Mouse (Mus musculus): ENCODE data around the gene Gpx3. TPM values are rescaled to one million over a fixed set of nuclear protein-coding genes. Genes with fewer than 3 reads are reported as not detected.
"Not testable (repeated sequence)": the region's sequence is repeated elsewhere in the genome, so short reads cannot be mapped to it uniquely, and the experiment has no call there.

The Gpx3 gene
- polyA plus RNA-seq, 1 experiment: 70.0 TPM

DNA sequence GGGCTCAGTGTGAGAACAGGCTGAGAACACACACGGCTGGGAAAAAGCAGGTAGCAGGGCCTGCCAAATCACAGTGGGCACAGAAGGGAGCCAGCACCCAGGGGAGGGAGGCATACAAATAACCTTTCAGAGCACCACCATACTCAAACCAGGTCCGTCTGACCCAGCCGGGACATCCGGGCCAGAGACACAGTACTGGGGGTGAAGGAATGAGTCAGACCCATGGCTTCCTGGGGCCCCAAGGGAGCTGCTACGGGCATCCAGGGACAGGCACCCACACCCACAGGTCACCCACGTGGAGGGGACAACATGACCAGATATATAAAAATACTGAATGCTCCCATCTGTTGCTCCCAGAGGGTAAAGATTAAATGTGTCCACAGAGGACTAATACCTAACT is 50.4 kb downstream of the Gpx3 start:
- Histone ChIP-seq H3K27me3 (ENCODE audit: control insufficient read depth, insufficient read depth, low read length) (no peaks in the 10 kb centered on the region), H3K4me1 (ENCODE audit: control insufficient read depth, insufficient read depth, insufficient read length) (peaks cover 25% of the 10 kb centered on the region; the same call in 1 of the 2 replicates), H3K36me3 (ENCODE audit: control insufficient read depth, insufficient read depth, low read length) (0 out of 2 replicates have a peak, but pooled peaks cover 1% of the 10 kb centered on the region), H3K27ac (ENCODE audit: insufficient read depth, low read length) (no peak overlapping the region), H3K4me3 (ENCODE audit: extremely low read depth, insufficient read depth, insufficient read length) (no peak overlapping the region)
- 45% methylated on average over 6 of the region's 6 CpGs for WGBS
- no peak for DNase-seq (ENCODE audit: low read depth in 1 of 2, low spot score in 2 of 2)
- TF ChIP-seq CTCF (IDR thresholded peaks at IDR 0.05; ENCODE audit: extremely low read depth, insufficient read depth, insufficient read length, insufficient replicate concordance): no peak
- no peak for TF ChIP-seq POLR2A (IDR thresholded peaks at IDR 0.05; ENCODE audit: low read depth, low read length)

DNA sequence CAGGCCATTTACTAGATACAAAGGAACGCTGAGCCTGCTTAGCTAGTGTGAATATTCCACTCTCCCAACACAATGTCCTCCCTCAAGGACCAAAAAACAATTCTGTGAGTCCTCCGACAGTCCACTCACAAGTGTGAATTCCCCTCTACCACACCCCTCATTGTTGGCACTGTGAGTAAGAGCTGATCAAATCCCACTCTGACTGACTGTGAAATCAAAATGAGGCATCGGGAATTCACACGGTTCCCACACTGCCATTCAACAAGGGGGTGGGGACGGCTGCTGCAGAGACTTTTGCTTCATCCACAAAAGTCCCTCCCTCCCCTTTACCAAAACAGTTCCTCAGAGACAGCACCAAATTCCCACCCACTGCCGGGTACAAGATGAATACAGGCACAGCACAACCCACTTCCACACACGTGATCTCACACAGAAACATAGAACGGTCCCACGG is 51.8 kb downstream of the Gpx3 start:
- H3K4me3 ChIP-seq (ENCODE audit: extremely low read depth, insufficient read depth, insufficient read length): 0 out of 2 replicates have a peak overlapping the region, but pooled peaks have one; percentile 5
- DNase-seq (ENCODE audit: low read depth in 1 of 2, low spot score in 2 of 2): no peak
- H3K4me1 ChIP-seq (ENCODE audit: control insufficient read depth, insufficient read depth, insufficient read length): peaks cover 36% of the 10 kb centered on the region; the same call in 1 of the 2 replicates
- H3K27me3 ChIP-seq (ENCODE audit: control insufficient read depth, insufficient read depth, low read length): no peaks in the 10 kb centered on the region
- 73% methylated on average over 9 of the region's 9 CpGs for WGBS
- TF ChIP-seq CTCF (IDR thresholded peaks at IDR 0.05; ENCODE audit: extremely low read depth, insufficient read depth, insufficient read length, insufficient replicate concordance) (no peak), POLR2A (IDR thresholded peaks at IDR 0.05; ENCODE audit: low read depth, low read length) (no peak)
- 0 out of 2 replicates have a peak, but pooled peaks cover 1% of the 10 kb centered on the region for H3K36me3 ChIP-seq (ENCODE audit: control insufficient read depth, insufficient read depth, low read length)
- H3K27ac ChIP-seq (ENCODE audit: insufficient read depth, low read length): peak overlapping the region; percentile 2; the same call in 1 of the 2 replicates

DNA sequence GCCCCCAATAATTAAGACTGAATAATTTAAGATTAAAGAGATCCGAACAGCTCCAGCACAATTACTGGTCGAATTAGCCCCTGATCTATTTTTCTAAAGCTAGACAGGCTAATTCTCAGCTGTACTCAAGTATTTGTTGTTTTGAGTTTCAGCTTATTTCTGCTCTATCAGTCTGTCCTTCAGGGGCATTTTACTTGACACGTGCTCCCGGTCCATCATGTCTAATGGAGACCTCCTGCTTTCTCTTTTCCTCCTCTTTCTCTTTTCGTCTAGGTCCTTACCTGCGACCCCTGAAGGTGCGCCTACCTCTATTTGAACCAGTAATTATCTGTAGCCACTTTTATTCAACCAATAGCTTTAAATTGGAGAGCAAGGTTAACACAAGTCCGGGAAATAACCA is 52.5 kb downstream of the Gpx3 start:
- Histone ChIP-seq H3K4me1 (ENCODE audit: control insufficient read depth, insufficient read depth, insufficient read length) (peaks cover 42% of the 10 kb centered on the region; the same call in 1 of the 2 replicates), H3K27me3 (ENCODE audit: control insufficient read depth, insufficient read depth, low read length) (no peaks in the 10 kb centered on the region), H3K4me3 (ENCODE audit: extremely low read depth, insufficient read depth, insufficient read length) (peak overlapping the region; percentile 0; the same call in 1 of the 2 replicates), H3K36me3 (ENCODE audit: control insufficient read depth, insufficient read depth, low read length) (0 out of 2 replicates have a peak, but pooled peaks cover 1% of the 10 kb centered on the region), H3K27ac (ENCODE audit: insufficient read depth, low read length) (no peak overlapping the region)
- no peak for TF ChIP-seq CTCF (IDR thresholded peaks at IDR 0.05; ENCODE audit: extremely low read depth, insufficient read depth, insufficient read length, insufficient replicate concordance)
- TF ChIP-seq POLR2A (IDR thresholded peaks at IDR 0.05; ENCODE audit: low read depth, low read length): no peak
- 85% methylated on average over 8 of the region's 8 CpGs for WGBS
- no peak for DNase-seq (ENCODE audit: low read depth in 1 of 2, low spot score in 2 of 2)

DNA sequence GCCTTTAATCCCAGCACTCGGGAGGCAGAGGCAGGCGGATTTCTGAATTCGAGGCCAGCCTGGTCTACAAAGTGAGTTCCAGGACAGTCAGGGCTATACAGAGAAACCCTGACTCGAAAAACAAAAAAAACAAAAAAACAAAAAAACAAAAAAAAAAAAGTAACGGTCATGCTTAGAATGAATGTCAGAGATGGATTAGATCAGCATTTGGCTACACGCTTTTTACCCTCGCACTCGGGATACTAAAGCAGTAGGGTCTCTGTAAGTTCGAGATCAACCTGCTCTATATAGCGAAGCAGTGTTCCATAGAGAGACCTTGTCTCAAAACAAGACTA is 53.1 kb downstream of the Gpx3 start:
- H3K4me3 ChIP-seq (ENCODE audit: extremely low read depth, insufficient read depth, insufficient read length): peak overlapping the region; percentile 97
- peaks cover 46% of the 10 kb centered on the region; the same call in 1 of the 2 replicates for H3K4me1 ChIP-seq (ENCODE audit: control insufficient read depth, insufficient read depth, insufficient read length)
- DNase-seq (ENCODE audit: low read depth in 1 of 2, low spot score in 2 of 2); H3K36me3 ChIP-seq (ENCODE audit: control insufficient read depth, insufficient read depth, low read length); H3K27me3 ChIP-seq (ENCODE audit: control insufficient read depth, insufficient read depth, low read length): not testable (repeated sequence)
- H3K27ac ChIP-seq (ENCODE audit: insufficient read depth, low read length): peak overlapping the region; percentile 100
- 33% methylated on average over 10 of the region's 10 CpGs for WGBS

DNA sequence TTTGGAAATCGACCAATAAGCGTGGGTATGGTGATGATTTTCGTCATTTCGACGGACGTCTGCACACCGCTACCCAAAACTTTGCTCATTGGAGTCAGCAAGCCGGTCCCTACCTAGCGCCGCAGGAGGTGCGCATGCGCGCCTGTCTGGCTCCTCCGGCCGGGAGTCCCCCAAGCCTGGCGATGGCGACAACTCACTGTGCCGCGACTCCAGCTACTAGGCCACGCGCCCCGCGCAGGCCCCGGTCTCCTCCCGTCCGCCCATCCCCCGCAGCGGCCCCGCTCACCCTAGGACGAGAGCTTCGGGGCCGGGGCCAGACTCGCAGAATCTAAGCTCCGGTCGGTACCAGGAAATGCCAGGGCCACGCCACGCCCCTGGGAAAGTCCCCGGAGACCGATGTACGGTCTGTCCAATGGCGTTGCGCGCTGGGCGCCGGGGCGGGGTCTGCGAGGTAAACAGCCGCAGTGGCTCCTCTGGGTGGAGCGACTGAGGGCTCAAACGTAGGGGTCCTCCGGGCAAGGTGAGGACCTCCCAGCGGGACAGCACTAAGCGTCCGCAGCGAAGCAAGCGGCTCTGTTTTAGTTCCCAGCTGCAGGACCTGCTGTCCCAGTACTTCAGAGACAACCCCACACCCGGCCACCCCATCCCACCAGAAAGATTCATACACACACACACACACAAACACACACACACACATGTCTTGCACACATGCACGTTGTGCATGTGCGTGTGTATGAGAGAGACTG is 53.7 kb downstream of the Gpx3 start:
- Histone ChIP-seq H3K4me3 (ENCODE audit: extremely low read depth, insufficient read depth, insufficient read length) (peak overlapping the region; percentile 97), H3K36me3 (ENCODE audit: control insufficient read depth, insufficient read depth, low read length) (0 out of 2 replicates have a peak, but pooled peaks cover 1% of the 10 kb centered on the region), H3K27ac (ENCODE audit: insufficient read depth, low read length) (peak overlapping the region; percentile 100), H3K27me3 (ENCODE audit: control insufficient read depth, insufficient read depth, low read length) (no peaks in the 10 kb centered on the region), H3K4me1 (ENCODE audit: control insufficient read depth, insufficient read depth, insufficient read length) (peaks cover 46% of the 10 kb centered on the region; the same call in 1 of the 2 replicates)
- TF ChIP-seq POLR2A (IDR thresholded peaks at IDR 0.05; ENCODE audit: low read depth, low read length) (no peak; the same call in none of the 2 replicates), CTCF (IDR thresholded peaks at IDR 0.05; ENCODE audit: extremely low read depth, insufficient read depth, insufficient read length, insufficient replicate concordance) (no peak)
- peak; percentile 92 to 99 for DNase-seq (ENCODE audit: low read depth in 1 of 2, low spot score in 2 of 2)
- 1% methylated on average over 58 of the region's 59 CpGs for WGBS

DNA sequence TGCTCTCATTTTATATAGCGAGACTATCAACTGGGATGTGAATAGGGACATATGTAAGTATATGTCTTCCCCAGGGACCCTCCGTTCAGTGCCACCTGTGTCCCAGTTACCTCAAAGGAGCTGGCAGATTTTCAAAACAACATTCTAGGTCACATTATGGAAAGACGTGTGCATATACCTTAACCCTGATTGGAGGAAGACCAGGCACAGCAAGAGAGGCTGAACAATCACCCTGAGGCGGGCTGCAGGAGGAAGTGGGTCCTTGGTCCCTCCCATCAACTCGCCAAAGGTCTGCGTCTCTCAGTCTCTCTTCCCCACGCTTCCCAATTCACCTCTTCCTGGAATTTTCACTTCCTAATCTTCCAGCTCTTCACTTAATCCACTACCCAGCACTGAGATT is 54.7 kb downstream of the Gpx3 start:
- Histone ChIP-seq H3K4me3 (ENCODE audit: extremely low read depth, insufficient read depth, insufficient read length) (no peak overlapping the region), H3K4me1 (ENCODE audit: control insufficient read depth, insufficient read depth, insufficient read length) (peaks cover 49% of the 10 kb centered on the region; the same call in 1 of the 2 replicates), H3K36me3 (ENCODE audit: control insufficient read depth, insufficient read depth, low read length) (no peaks in the 10 kb centered on the region), H3K27me3 (ENCODE audit: control insufficient read depth, insufficient read depth, low read length) (no peaks in the 10 kb centered on the region), H3K27ac (ENCODE audit: insufficient read depth, low read length) (peak overlapping the region; percentile 12)
- DNase-seq (ENCODE audit: low read depth in 1 of 2, low spot score in 2 of 2): peak; percentile 41 to 43
- WGBS: 33% methylated on average over 7 of the region's 7 CpGs
- TF ChIP-seq CTCF (IDR thresholded peaks at IDR 0.05; ENCODE audit: extremely low read depth, insufficient read depth, insufficient read length, insufficient replicate concordance) (no peak), POLR2A (IDR thresholded peaks at IDR 0.05; ENCODE audit: low read depth, low read length) (no peak)

DNA sequence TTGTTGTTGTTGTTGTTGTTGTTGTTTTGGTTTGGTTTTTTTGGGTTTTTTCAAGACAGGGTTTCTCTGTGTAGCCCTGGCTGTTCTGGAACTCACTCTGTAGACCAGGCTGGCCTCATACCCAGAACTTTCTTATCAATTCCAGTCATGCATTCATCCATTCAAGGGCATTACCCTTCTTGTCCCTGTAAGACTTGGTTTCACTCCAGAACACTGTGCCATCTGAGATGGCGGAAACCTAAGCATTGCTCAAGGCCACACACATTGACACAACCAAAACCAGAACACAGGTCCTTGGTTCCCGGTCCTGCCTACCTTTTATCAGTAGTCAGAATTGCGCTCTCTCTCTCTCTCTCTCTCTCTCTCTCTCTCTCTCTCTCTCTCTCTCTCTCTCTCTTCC is 55.5 kb downstream of the Gpx3 start:
- H3K4me3 ChIP-seq (ENCODE audit: extremely low read depth, insufficient read depth, insufficient read length); H3K36me3 ChIP-seq (ENCODE audit: control insufficient read depth, insufficient read depth, low read length); DNase-seq (ENCODE audit: low read depth in 1 of 2, low spot score in 2 of 2); H3K27me3 ChIP-seq (ENCODE audit: control insufficient read depth, insufficient read depth, low read length): not testable (repeated sequence)
- peaks cover 49% of the 10 kb centered on the region; the same call in 1 of the 2 replicates for H3K4me1 ChIP-seq (ENCODE audit: control insufficient read depth, insufficient read depth, insufficient read length)
- WGBS: 80% methylated on average over 3 of the region's 3 CpGs
- H3K27ac ChIP-seq (ENCODE audit: insufficient read depth, low read length): peak overlapping the region; percentile 61
